Mouse (Mus musculus) ES-Bruce4 (cell line): ENCODE measurements around the gene Mycl. TPM values are rescaled to one million over a fixed set of nuclear protein-coding genes. Genes with fewer than 3 reads are reported as not detected.
"Not testable (repeated sequence)": the region's sequence is repeated elsewhere in the genome, so short reads cannot be mapped to it uniquely, and the experiment has no call there.

Source experiments
- H3K27ac ChIP-seq: 2 replicates; pipeline ENCODE4 v1.5.1; 2012; ENCODE audit warnings: low read length, inconsistent platforms; ENCODE audit not compliant: insufficient read depth
- H3K27me3 ChIP-seq: 2 replicates; pipeline ENCODE4 v1.6.1; 2012; ENCODE audit warnings: mild to moderate bottlenecking, low read length, inconsistent platforms; ENCODE audit not compliant: control insufficient read depth, poor library complexity, insufficient read depth, severe bottlenecking
- H3K36me3 ChIP-seq: 2 replicates; pipeline ENCODE4 v1.6.1; 2012; ENCODE audit warnings: inconsistent platforms, mild to moderate bottlenecking, low read length, moderate library complexity; ENCODE audit not compliant: control insufficient read depth, poor library complexity, insufficient read depth, severe bottlenecking
- H3K4me1 ChIP-seq: one replicate; pipeline ENCODE4 v1.8.1; 2011; ENCODE audit warnings: low read length; ENCODE audit not compliant: control insufficient read depth, insufficient read depth
- H3K4me3 ChIP-seq: 2 replicates; pipeline ENCODE4 v1.5.1; 2011; ENCODE audit warnings: low read depth, mild to moderate bottlenecking, low read length
- H3K9ac ChIP-seq: 2 replicates; pipeline ENCODE4 v1.6.1; 2012; ENCODE audit warnings: low read depth, mild to moderate bottlenecking, inconsistent platforms; ENCODE audit not compliant: poor library complexity, severe bottlenecking
- H3K9me3 ChIP-seq: replicated peaks from 2 replicates; pipeline ENCODE4 v1.6.1; 2012; ENCODE audit warnings: mild to moderate bottlenecking, low read length, inconsistent platforms; ENCODE audit not compliant: control insufficient read depth, poor library complexity, insufficient read depth, severe bottlenecking
- CTCF ChIP-seq: IDR thresholded peaks from one replicate; pipeline ENCODE4 v1.8.1; 2011; ENCODE audit warnings: low read depth, low read length
- EP300 ChIP-seq: IDR thresholded peaks from 2 replicates; pipeline ENCODE4 v1.6.1; 2011; ENCODE audit warnings: low read depth, low read length; ENCODE audit not compliant: insufficient read depth
- POLR2A ChIP-seq: IDR thresholded peaks from one replicate; pipeline ENCODE4 v1.8.1; 2011; ENCODE audit warnings: low read length; ENCODE audit not compliant: insufficient read depth
- polyA plus RNA-seq: library from polyadenylated mRNA; stranded (reverse); fragments of >200 nt; gene quantifications from 2 replicates; pipeline ENCODE4 v1.2.4, GENCODE M21; 2011; ENCODE audit warnings: low read depth; ENCODE audit not compliant: missing spikeins, insufficient read depth, insufficient read length

Mycl gene
- polyA plus RNA-seq, 1 experiment = 16.8 TPM

- Histone ChIP-seq H3K4me1 (peaks cover 6% of the 10 kb centered on the region), H3K9ac (no peak overlapping the region), H3K36me3 (no peaks in the 10 kb centered on the region), H3K4me3 (peak overlapping the region; percentile 10; the same call in 1 of the 2 replicates), H3K27ac (no peak overlapping the region), H3K9me3 (no peaks in the 10 kb centered on the region), H3K27me3 (no peaks in the 10 kb centered on the region)
- TF ChIP-seq EP300 = no peak
- no peak for TF ChIP-seq POLR2A
- TF ChIP-seq CTCF = no peak
Measured at GRCm38 (mm10) chr4:122983486-122984261, 11.8 kb upstream of the Mycl start.

- no peak overlapping the region for H3K9ac ChIP-seq
- no peaks in the 10 kb centered on the region for H3K9me3 ChIP-seq
- peaks cover 6% of the 10 kb centered on the region for H3K4me1 ChIP-seq
- no peaks in the 10 kb centered on the region for H3K36me3 ChIP-seq
- no peak overlapping the region for H3K4me3 ChIP-seq
- TF ChIP-seq CTCF (peak; percentile 56), POLR2A (no peak)
- no peaks in the 10 kb centered on the region for H3K27me3 ChIP-seq
- H3K27ac ChIP-seq = no peak overlapping the region
Measured at GRCm38 (mm10) chr4:122985110-122985509, 10.3 kb upstream of the Mycl start.

GRCm38 (mm10) chr4:122987421-122987820 is 8.0 kb upstream of the Mycl start:
- Histone ChIP-seq H3K27ac (no peak overlapping the region), H3K9ac (no peak overlapping the region), H3K4me1 (no peaks in the 10 kb centered on the region), H3K27me3 (no peaks in the 10 kb centered on the region), H3K36me3 (no peaks in the 10 kb centered on the region), H3K4me3 (no peak overlapping the region), H3K9me3 (no peaks in the 10 kb centered on the region)
- TF ChIP-seq CTCF (no peak), POLR2A (no peak), EP300 (no peak)

GRCm38 (mm10) chr4:122988004-122988403 is 7.4 kb upstream of the Mycl start:
- H3K4me1 ChIP-seq, H3K27me3 ChIP-seq, H3K4me3 ChIP-seq, H3K9ac ChIP-seq, H3K27ac ChIP-seq, H3K9me3 ChIP-seq, H3K36me3 ChIP-seq: not testable (repeated sequence)
- peak; percentile 31 for TF ChIP-seq CTCF

DNA sequence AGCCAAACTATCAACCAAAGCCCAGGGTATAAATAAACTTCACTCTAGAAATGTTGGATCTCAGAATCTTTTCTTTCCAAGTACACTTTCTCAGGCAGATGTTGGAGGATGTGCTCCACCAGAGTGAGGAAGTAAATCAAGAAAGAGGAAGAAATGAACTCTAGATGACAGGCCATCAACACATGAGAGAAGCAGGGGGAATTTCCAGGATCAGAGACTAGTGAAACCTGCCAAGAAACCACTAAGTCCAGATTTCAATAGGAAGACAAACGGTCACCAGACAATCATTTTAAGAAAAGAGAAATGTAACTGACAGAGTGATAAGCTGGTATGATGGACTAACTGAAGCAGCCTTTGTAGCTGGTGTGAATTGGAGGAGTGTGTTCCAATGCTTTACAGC is 4.3 kb upstream of the Mycl start:
- H3K4me1 ChIP-seq = no peaks in the 10 kb centered on the region
- TF ChIP-seq EP300 (no peak), POLR2A (no peak), CTCF (no peak)
- no peak overlapping the region for H3K4me3 ChIP-seq
- H3K36me3 ChIP-seq = no peaks in the 10 kb centered on the region
- no peaks in the 10 kb centered on the region for H3K27me3 ChIP-seq
- no peaks in the 10 kb centered on the region for H3K9me3 ChIP-seq
- no peak overlapping the region for H3K9ac ChIP-seq
- no peak overlapping the region for H3K27ac ChIP-seq

DNA sequence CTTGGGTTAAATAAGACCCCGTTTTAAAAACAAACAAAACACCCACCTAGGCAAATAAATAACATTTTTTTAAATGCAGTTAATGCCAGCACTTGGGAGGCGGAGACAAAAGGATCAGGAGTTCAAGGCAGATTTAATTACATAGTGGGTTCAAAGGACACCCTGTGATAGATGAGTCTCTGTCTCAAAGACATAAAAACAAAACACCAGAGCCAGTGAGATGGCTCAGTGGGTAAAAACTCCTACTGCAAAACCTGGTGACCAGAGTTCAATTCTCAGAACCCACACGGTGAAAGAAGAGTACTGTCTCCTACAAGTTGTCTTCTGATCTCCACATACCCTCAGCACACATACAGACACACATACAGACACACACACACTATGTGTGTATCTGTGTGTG is 3.2 kb upstream of the Mycl start:
- Histone ChIP-seq H3K4me3 (no peak overlapping the region), H3K9me3 (no peaks in the 10 kb centered on the region), H3K4me1 (no peaks in the 10 kb centered on the region), H3K27me3 (no peaks in the 10 kb centered on the region), H3K27ac (no peak overlapping the region), H3K9ac (no peak overlapping the region), H3K36me3 (no peaks in the 10 kb centered on the region)
- TF ChIP-seq CTCF = no peak
- no peak for TF ChIP-seq EP300
- TF ChIP-seq POLR2A = no peak

GRCm38 (mm10) chr4:122996221-122996617 is 767 bp downstream of the Mycl start:
- Histone ChIP-seq H3K9ac (peak overlapping the region; percentile 78), H3K36me3 (no peaks in the 10 kb centered on the region), H3K4me3 (peak overlapping the region; percentile 88), H3K27ac (no peak overlapping the region), H3K27me3 (no peaks in the 10 kb centered on the region), H3K4me1 (peaks cover 4% of the 10 kb centered on the region), H3K9me3 (no peaks in the 10 kb centered on the region)
- TF ChIP-seq EP300 (no peak), CTCF (no peak), POLR2A (no peak)
